Mouse (Mus musculus) bone marrow macrophage, adult 2 months (primary cell): ENCODE data around the gene Trim72.

Experiments used
- CTCF ChIP-seq: IDR thresholded peaks from 2 replicates; pipeline ENCODE4 v1.5.1; 2012; ENCODE audit warnings: low read depth, mild to moderate bottlenecking, low read length, moderate library complexity
- POLR2A ChIP-seq: IDR thresholded peaks from 2 replicates; pipeline ENCODE4 v1.6.1; 2012; ENCODE audit warnings: mild to moderate bottlenecking, low read depth, low read length, borderline replicate concordance

GRCm38 (mm10) chr7:128019187-128019586 lies 15.4 kb downstream of the Trim72 start:
- TF ChIP-seq CTCF, result no peak
- TF ChIP-seq POLR2A, result no peak
